Mouse (Mus musculus) macrophage (primary cell): Measurements from ENCODE around the gene Olfr523. TPM values are rescaled to one million over a fixed set of nuclear protein-coding genes. Genes with fewer than 3 reads are reported as not detected.

Experiments used
- polyA plus RNA-seq: library from polyadenylated mRNA; stranded (reverse); fragments of 250-400 nt; gene quantifications from 3 replicates; pipeline ENCODE4 v1.2.4, GENCODE M21; 2018; ENCODE audit warnings: inconsistent platforms

Gene Olfr523
- polyA plus RNA-seq, 1 experiment from 2014 or later: not detected

Other genes starting within 250 kb of the Olfr523 start
- not detected in 3 replicates for gene Utf1, start 229.4 kb upstream of the Olfr523 start, polyA plus RNA-seq
- gene 6430531B16Rik, start 194.5 kb upstream of the Olfr523 start, polyA plus RNA-seq: 0.23 to 0.38 TPM in 2 of 3 replicates, not detected in the other
- gene Adam8, start 180.7 kb upstream of the Olfr523 start, polyA plus RNA-seq: 169 to 1,404 TPM (median 407 TPM) in 3 replicates
- 11.9 to 14.7 TPM (median 14.1 TPM) in 3 replicates for gene Zfp511, start 136.8 kb upstream of the Olfr523 start, polyA plus RNA-seq
- gene Tubgcp2, start 136.5 kb upstream of the Olfr523 start, polyA plus RNA-seq: 12.5 to 29.2 TPM (median 21.1 TPM) in 3 replicates
- not detected in 3 replicates for gene Msx3, start 124.1 kb upstream of the Olfr523 start, polyA plus RNA-seq
- gene Caly, start 90.7 kb upstream of the Olfr523 start, polyA plus RNA-seq: not detected in 3 replicates
- gene Prap1, start 79.8 kb upstream of the Olfr523 start, polyA plus RNA-seq: not detected in 3 replicates
- 7.9 to 11.8 TPM (median 11.6 TPM) in 3 replicates for gene Fuom, start 70.8 kb upstream of the Olfr523 start, polyA plus RNA-seq
- 20.7 to 41.5 TPM (median 38.8 TPM) in 3 replicates for gene Paox, start 57.4 kb upstream of the Olfr523 start, polyA plus RNA-seq
- gene Echs1, start 56.7 kb upstream of the Olfr523 start, polyA plus RNA-seq: 47.2 to 96.9 TPM (median 73.4 TPM) in 3 replicates
- 8.3 to 14.7 TPM (median 9.4 TPM) in 3 replicates for gene Mtg1, start 35.7 kb upstream of the Olfr523 start, polyA plus RNA-seq
- not detected in 3 replicates for gene Sprn, start 18.3 kb upstream of the Olfr523 start, polyA plus RNA-seq
- not detected in 3 replicates for gene Olfr522, start 8.5 kb upstream of the Olfr523 start, polyA plus RNA-seq
- not detected in 3 replicates for gene Olfr524, start 32.7 kb downstream of the Olfr523 start, polyA plus RNA-seq
- gene Cd163l1, start 45.0 kb downstream of the Olfr523 start, polyA plus RNA-seq: not detected in 3 replicates
- gene 5830411N06Rik, start 74.1 kb downstream of the Olfr523 start, polyA plus RNA-seq: not detected in 3 replicates
- not detected in 3 replicates for gene Olfr525, start 147.6 kb downstream of the Olfr523 start, polyA plus RNA-seq
- not detected in 3 replicates for gene Olfr527, start 160.8 kb downstream of the Olfr523 start, polyA plus RNA-seq
- gene Olfr60, start 188.5 kb downstream of the Olfr523 start, polyA plus RNA-seq: not detected in 3 replicates
- not detected in 3 replicates for gene Olfr530, start 203.1 kb downstream of the Olfr523 start, polyA plus RNA-seq
- not detected in 3 replicates for gene Olfr531, start 229.7 kb downstream of the Olfr523 start, polyA plus RNA-seq
- not detected in 3 replicates for gene Olfr532, start 248.4 kb downstream of the Olfr523 start, polyA plus RNA-seq